Mouse (Mus musculus): ENCODE data around the gene Bckdhb.

GRCm38 (mm10) chr9:84028120-84028519 lies 103.2 kb downstream of the Bckdhb start:
- TF ChIP-seq POLR2A (IDR thresholded peaks at IDR 0.05; ENCODE audit: borderline replicate concordance, extremely low read depth, insufficient read depth, insufficient read length, poor library complexity, severe bottlenecking) (no peak), CTCF (IDR thresholded peaks at IDR 0.05; ENCODE audit: borderline replicate concordance, extremely low read depth, insufficient read depth, insufficient read length) (no peak)
